Mouse (Mus musculus) gastrocnemius, adult 18-20 months (tissue): ENCODE results near the gene Tmcc1. TPM values are rescaled to one million over a fixed set of nuclear protein-coding genes. Genes with fewer than 3 reads are reported as not detected.
"Not testable (repeated sequence)": the region's sequence is repeated elsewhere in the genome, so short reads cannot be mapped to it uniquely, and the experiment has no call there.

Experiments used
- DNase-seq: peaks from one replicate; pipeline ENCODE4 v3.0.0; 2021; ENCODE audit warnings: low spot score
- total RNA-seq, 2 experiments: library from RNA; stranded (reverse); gene quantifications; 2 replicates each; pipeline ENCODE4 v1.2.3; 2021

The Tmcc1 gene
- total RNA-seq, 2 experiments from 2014 or later = 58.3 to 69.2 TPM

GRCm38 (mm10) chr6:116080756-116081155 is 112.5 kb downstream of the Tmcc1 start:
- DNase-seq = no peak

DNA sequence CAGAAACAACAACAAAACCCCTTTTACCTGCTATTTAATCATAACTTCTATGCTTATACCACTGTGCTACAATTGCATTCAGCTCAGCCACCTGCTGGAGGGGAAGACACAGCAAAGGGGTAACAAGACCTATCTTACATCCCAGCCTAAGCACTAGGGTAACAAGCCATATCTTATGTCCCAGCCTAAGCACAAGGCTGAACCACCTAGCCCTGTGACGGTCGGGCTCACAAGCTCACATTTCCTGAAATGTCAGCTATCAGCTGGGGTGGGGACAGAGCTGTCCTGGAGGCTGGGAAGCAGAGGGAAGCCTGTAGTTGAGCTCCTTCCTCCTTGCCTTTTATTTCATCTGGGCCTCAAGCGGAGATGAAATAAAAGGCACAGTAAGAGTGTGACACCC is 115.7 kb downstream of the Tmcc1 start:
- peak; percentile 66 for DNase-seq

GRCm38 (mm10) chr6:116074892-116075291 is 118.4 kb downstream of the Tmcc1 start:
- no peak for DNase-seq

DNA sequence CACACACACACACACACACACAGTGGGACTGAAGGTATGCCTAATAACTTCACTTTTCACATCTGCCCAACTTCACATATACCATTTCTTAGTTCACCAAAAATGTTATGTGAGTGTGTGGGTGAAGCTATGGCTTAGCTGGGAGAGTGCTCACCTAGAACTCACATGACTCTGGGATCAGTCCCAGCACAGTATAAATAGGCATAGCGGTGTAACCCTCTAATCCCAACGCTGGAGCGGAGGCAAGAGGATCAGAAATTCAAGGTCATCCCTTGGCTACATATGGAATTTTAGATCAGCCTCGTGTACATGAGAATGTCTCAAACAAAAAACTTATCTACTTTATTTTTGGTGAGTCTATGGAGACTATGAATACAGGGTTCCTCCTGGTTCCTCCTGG is 119.7 kb downstream of the Tmcc1 start:
- DNase-seq = peak; percentile 60

DNA sequence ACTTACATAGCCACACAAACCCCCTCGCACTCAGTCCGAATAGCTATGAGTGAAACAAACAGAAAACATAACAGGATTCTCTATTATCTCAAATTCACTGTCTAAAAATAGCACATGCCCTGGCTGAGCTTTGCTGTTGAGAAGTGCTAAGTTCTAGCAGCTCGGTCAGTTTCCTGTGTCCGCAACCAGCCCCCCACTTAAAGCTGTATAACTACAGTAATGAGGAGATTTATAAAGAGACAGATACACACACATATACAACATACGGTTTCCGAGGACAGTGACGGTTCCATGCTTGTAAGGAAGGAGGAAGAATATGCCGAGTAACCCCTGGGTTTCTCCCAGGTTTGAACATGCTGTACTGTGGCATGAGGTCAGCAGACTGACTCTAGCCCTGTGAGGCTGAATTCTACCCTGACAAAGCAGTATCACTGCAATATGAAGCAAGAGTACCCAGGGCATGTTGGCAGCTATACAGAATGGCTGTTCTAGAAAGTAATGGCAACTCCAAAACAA is 120.5 kb downstream of the Tmcc1 start:
- DNase-seq = peak; percentile 87

- DNase-seq = no peak
These were observed 121.0 kb downstream of the Tmcc1 start for GRCm38 (mm10) chr6:116072221-116072745.

GRCm38 (mm10) chr6:116071781-116072180 is 121.5 kb downstream of the Tmcc1 start:
- no peak for DNase-seq

DNA sequence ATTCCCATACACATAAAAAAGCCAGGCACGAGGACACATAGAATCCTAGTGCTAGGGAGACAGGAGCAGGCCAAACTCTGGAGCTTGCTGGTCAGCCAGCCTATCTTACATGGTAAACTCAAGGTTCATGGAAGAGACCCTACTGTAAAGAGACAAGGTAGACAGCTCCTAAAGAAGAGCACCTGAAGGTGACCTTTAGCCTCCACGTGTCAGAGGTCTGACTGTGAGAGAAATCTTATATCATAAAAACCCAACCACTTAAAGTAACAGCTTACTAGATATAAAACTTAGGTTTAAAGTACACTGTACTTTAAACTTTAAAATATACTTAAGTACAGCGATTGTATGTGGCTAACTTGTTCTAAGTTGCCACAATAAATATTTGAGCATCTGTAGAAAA is 122.7 kb downstream of the Tmcc1 start:
- DNase-seq = no peak

DNA sequence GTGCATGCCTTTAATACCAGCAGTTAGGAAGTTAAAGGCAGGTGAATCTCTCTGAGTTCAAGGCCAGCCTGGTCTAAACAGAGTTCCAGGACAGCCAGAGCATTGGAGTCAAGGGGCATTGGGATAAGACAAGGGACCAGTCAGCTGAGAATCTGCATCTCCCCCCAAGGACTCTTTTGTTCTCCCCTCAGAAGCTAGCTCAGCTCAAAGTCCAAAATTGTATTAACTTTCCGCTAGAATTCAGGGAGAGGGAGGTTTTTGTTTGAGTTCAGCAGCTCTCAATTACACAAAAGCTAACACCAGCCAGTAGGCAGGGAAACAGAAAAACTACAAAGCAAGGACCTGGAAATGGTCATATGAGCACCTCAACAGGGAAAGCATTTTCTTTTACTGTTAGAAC is 129.8 kb downstream of the Tmcc1 start:
- DNase-seq = no peak

DNA sequence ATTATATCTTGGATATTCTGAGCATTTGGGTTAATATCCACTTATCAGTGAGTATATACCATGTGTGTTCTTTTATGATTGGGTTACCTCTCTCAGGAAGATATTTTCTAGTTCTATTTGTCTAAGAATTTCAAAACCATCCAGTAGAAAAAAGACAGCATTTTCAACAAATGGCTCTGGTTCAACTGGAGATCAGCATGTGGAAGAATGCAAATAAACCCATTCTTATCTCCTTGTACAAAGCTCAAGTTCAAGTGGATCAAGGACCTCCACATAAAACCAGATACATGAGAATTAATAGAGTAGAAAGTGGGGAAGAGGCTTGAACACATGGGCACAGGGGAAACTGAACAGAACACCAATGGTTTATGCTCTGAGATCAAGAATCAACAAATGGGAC is 133.7 kb downstream of the Tmcc1 start:
- DNase-seq = not testable (repeated sequence)

GRCm38 (mm10) chr6:116058541-116059300 is 134.6 kb downstream of the Tmcc1 start:
- DNase-seq = peak; percentile 49

DNA sequence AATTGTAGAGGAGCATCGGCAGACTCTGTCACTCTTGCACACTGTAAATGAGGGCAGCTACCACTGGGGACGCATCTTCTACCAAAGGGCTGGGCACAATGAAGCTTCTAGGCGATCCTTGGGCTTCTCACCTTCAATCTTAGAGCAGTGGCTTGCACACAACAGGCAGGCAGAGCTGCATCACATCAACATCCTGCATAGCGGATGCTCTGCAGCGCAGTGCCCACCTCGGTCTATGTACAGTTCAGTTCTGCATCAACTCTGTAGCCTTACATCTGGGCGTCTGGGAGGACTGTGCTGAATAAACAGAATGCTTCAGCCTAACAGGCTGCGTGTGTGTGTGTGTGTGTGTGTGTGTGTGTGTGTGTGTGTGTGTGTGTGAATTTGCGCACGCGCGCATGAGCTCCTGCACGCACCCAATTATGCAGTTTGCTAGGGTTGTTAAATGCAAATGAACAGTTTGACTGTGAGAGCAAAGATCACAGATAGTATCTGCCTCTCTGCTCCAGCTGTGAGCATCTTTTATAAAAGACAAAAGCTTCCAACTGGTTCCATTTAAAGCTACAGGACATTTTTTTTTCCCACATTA is 136.5 kb downstream of the Tmcc1 start:
- no peak for DNase-seq

DNA sequence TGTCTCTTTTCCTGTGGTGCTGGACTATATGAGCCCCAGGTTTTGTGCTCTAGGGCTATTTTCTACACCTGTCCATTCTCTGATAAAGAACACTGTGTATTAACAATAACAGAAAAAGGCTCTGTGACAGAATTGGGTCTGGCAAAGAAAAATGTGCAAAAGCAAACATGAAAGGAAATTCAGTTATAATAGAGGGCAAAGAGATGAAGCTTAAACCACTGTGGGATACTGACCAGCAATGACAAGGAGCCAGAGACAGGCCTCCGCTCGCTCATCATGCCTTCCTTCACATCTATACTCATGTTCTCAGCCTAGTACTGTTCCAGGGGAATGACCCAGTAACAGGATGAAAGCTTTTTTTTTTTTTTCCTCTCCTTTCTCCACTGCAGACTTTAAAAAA is 137.5 kb downstream of the Tmcc1 start:
- no peak for DNase-seq

GRCm38 (mm10) chr6:116055001-116055471 is 138.2 kb downstream of the Tmcc1 start:
- peak; percentile 66 for DNase-seq

DNA sequence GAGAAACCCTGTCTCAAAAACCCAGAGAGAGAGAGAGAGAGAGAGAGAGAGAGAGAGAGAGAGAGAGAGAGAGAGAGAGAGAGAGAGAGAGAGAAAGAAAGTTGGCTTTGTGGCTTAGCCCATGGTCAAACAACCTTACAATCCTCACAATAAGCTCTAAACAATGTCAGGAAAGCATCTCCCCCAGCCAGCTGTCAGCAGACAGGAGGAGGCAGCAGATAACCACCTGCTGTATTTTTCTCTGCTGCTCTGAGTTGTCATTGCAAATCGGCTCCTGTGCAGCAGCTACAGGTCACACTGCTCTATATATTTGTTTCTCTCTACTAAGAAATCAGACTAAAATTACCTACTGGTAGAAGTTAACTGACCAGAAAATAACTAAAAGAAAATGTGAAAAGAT is 145.4 kb downstream of the Tmcc1 start:
- no peak for DNase-seq

DNA sequence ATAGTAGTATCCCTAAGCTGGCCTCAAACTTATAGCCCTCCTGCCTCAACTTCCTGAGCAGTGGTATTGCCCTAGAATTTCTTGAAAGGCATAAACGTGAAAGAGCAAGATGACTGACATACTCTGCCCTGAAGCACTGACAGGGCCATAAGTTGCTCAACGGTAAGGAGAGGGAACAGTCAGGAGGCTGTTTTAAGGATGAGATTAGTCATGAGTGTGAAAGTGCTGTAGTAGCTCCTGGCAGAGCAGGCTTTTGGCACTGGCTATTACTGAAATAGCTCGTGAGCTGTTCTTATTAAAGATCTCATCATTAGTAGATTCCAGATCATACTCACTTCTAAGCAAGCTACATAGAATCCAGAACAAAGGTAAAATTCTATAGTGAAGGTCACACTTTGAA is 145.9 kb downstream of the Tmcc1 start:
- DNase-seq = peak; percentile 67

GRCm38 (mm10) chr6:116044039-116044438 is 149.2 kb downstream of the Tmcc1 start:
- DNase-seq = no peak

DNA sequence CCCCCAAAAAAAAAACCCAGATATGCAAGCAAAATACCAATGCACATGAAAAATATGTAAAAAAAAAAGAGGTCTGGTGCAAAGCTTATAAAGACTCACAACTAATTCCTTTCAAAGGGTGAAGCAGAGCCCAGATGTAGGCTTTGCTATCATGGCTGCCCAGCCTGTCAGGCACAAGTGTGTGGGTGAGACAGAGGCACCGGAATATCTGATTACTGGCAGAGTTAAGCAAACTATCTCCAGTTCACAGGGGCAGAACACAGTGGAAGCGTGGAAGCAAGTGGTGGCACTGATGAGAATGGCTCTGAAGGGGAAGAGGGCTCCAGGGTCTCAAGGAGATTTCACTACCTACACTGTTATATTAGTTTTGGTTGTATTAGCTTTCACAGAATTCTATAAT is 155.1 kb downstream of the Tmcc1 start:
- DNase-seq = no peak

DNA sequence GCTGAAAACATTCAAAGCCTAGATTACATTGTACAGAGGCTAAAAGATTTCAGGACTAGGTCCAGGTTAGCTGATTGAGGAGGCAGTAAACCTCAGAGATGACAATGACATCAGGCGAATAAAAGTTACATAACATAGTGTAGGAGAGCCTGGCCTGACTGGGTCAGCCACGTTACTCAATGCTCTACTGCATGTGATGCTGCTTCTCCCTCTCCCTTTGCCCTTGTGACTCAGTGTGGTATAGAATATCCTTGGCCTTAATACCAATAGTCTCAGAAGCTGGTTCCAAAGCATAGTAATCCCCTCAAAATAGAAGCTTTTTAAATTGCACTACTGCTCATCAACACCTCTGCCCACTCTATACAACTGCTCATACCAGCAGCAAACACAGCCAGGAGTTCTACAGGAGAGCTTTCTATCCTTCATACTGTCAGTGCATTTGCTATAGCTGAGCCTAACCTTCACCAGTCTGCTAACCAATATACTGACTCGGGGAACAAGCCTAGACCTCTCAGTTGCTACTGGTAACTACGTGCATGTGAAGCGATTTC is 155.9 kb downstream of the Tmcc1 start:
- peak; percentile 68 for DNase-seq

- DNase-seq = no peak
These were observed 156.7 kb downstream of the Tmcc1 start for GRCm38 (mm10) chr6:116036555-116036954.

DNA sequence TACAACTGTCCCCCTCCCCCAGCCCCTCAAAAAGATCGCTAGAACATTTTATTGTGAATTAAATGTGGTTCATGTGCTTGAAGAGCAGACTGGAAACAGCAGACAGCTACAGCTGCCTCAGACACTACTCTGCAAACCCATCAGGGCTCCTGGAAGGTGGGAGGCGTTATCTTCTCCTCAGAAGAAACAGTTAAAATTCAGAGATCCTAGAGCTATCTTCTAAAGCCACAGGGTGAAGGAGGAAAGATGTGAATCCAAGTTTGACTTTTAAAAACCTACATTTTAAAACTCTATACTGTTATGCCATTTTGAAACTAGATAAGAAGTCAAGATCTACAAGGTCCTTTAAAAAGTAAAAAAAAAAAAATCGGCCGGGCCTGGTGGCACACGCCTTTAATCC is 162.2 kb downstream of the Tmcc1 start:
- DNase-seq = no peak

GRCm38 (mm10) chr6:116024666-116025065 is 168.6 kb downstream of the Tmcc1 start:
- no peak for DNase-seq
